Mouse (Mus musculus): Measurements from ENCODE around the gene 3110082J24Rik.

3110082J24Rik gene

GRCm38 (mm10) chr5:30118018-30118417 is 12.1 kb upstream of the 3110082J24Rik start:
- DNase-seq (ENCODE audit: extremely low read depth, low read depth): no peak

- no peak for DNase-seq (ENCODE audit: extremely low read depth, low read depth)
Observed at GRCm38 (mm10) chr5:30115718-30116117, 9.8 kb upstream of the 3110082J24Rik start.

- DNase-seq (ENCODE audit: extremely low read depth, low read depth): no peak
Observed at GRCm38 (mm10) chr5:30114761-30115140, 8.9 kb upstream of the 3110082J24Rik start.

GRCm38 (mm10) chr5:30113881-30114760 is 8.2 kb upstream of the 3110082J24Rik start:
- DNase-seq (ENCODE audit: extremely low read depth, low read depth): no peak

- DNase-seq (ENCODE audit: extremely low read depth, low read depth): no peak
Observed at GRCm38 (mm10) chr5:30112533-30113068, 6.7 kb upstream of the 3110082J24Rik start.

- no peak for DNase-seq (ENCODE audit: extremely low read depth, low read depth)
Observed at GRCm38 (mm10) chr5:30111771-30112170, 5.9 kb upstream of the 3110082J24Rik start.

- no peak for DNase-seq (ENCODE audit: extremely low read depth, low read depth)
Observed at GRCm38 (mm10) chr5:30111126-30111525, 5.2 kb upstream of the 3110082J24Rik start.

GRCm38 (mm10) chr5:30110371-30111060 is 4.6 kb upstream of the 3110082J24Rik start:
- DNase-seq (ENCODE audit: extremely low read depth, low read depth): no peak

GRCm38 (mm10) chr5:30109899-30110298 is 4.0 kb upstream of the 3110082J24Rik start:
- DNase-seq (ENCODE audit: extremely low read depth, low read depth): no peak

- no peak for DNase-seq (ENCODE audit: extremely low read depth, low read depth)
Observed at GRCm38 (mm10) chr5:30108233-30108632, 2.3 kb upstream of the 3110082J24Rik start.

- DNase-seq (ENCODE audit: extremely low read depth, low read depth): no peak
Observed at GRCm38 (mm10) chr5:30107611-30108041, 1.7 kb upstream of the 3110082J24Rik start.

GRCm38 (mm10) chr5:30107186-30107585 is 1.3 kb upstream of the 3110082J24Rik start:
- no peak for DNase-seq (ENCODE audit: extremely low read depth, low read depth)

- no peak for DNase-seq (ENCODE audit: extremely low read depth, low read depth)
Observed at GRCm38 (mm10) chr5:30106756-30107155, 870 bp upstream of the 3110082J24Rik start.

- DNase-seq (ENCODE audit: extremely low read depth, low read depth): no peak
Observed at GRCm38 (mm10) chr5:30104841-30105667, 832 bp downstream of the 3110082J24Rik start, which contains the start of gene Garem2. Gene Garem2, plus strand, starts transcription at chr5:30105161.

GRCm38 (mm10) chr5:30104339-30104738 is 1.5 kb downstream of the 3110082J24Rik start:
- no peak for DNase-seq (ENCODE audit: extremely low read depth, low read depth)

- no peak for DNase-seq (ENCODE audit: extremely low read depth, low read depth)
Observed at GRCm38 (mm10) chr5:30103340-30103739, 2.5 kb downstream of the 3110082J24Rik start.

GRCm38 (mm10) chr5:30098260-30098659 is 7.6 kb downstream of the 3110082J24Rik start:
- no peak for DNase-seq (ENCODE audit: extremely low read depth, low read depth)

GRCm38 (mm10) chr5:30095731-30096130 is 10.2 kb downstream of the 3110082J24Rik start:
- no peak for DNase-seq (ENCODE audit: extremely low read depth, low read depth)

GRCm38 (mm10) chr5:30094399-30094798 is 11.5 kb downstream of the 3110082J24Rik start:
- no peak for DNase-seq (ENCODE audit: extremely low read depth, low read depth)

GRCm38 (mm10) chr5:30092701-30093100 is 13.2 kb downstream of the 3110082J24Rik start:
- no peak for DNase-seq (ENCODE audit: extremely low read depth, low read depth)

Measured in MEL-GATA-1-ER (cell line).